Mouse (Mus musculus) heart, adult 2 months (tissue): Measurements from ENCODE around the gene Klhl8. TPM values are rescaled to one million over a fixed set of nuclear protein-coding genes. Genes with fewer than 3 reads are reported as not detected.

Experiments
- DNase-seq, 2 experiments: peaks; one replicate each; pipeline ENCODE4 v3.0.0; 2021
- H3K27ac ChIP-seq: fragments of 200-600 bp; 2 replicates; pipeline ENCODE4 v1.8.1; 2022
- H3K27me3 ChIP-seq: fragments of 200-500 bp; 2 replicates; pipeline ENCODE4 v1.6.1; 2012; ENCODE audit warnings: mild to moderate bottlenecking, low read length, inconsistent platforms, mixed read lengths; ENCODE audit not compliant: control insufficient read depth, insufficient read depth
- H3K36me3 ChIP-seq: fragments of 200-500 bp; 2 replicates; pipeline ENCODE4 v1.6.1; 2012; ENCODE audit warnings: low read length, inconsistent platforms; ENCODE audit not compliant: control insufficient read depth, insufficient read depth
- H3K4me1 ChIP-seq: fragments of 200-500 bp; 2 replicates; pipeline ENCODE4 v1.6.1; 2011; ENCODE audit warnings: low read length; ENCODE audit not compliant: control insufficient read depth, insufficient read depth
- H3K4me3 ChIP-seq: fragments of 200-600 bp; 2 replicates; pipeline ENCODE4 v1.8.1; 2022
- H3K79me2 ChIP-seq: fragments of 200-500 bp; replicated peaks from 2 replicates; pipeline ENCODE4 v1.6.1; 2012; ENCODE audit warnings: mild to moderate bottlenecking, inconsistent platforms, low read length, moderate library complexity, mixed read lengths; ENCODE audit not compliant: control insufficient read depth, insufficient read depth
- H3K9ac ChIP-seq: fragments of 200-500 bp; 2 replicates; pipeline ENCODE4 v1.6.1; 2012; ENCODE audit warnings: low read depth, mild to moderate bottlenecking, control low read depth, inconsistent platforms, low read length, mixed read lengths
- CTCF ChIP-seq: fragments of 200-600 bp; IDR thresholded peaks from 2 replicates; pipeline ENCODE4 v1.8.1; 2022; ENCODE audit warnings: antibody characterized with exemption, mild to moderate bottlenecking, moderate library complexity
- EP300 ChIP-seq: fragments of 200-500 bp; IDR thresholded peaks from 2 replicates; pipeline ENCODE4 v1.6.1; 2011; ENCODE audit warnings: low read depth, low read length, control low read depth; ENCODE audit not compliant: insufficient read depth
- POLR2A ChIP-seq: fragments of 200-500 bp; IDR thresholded peaks from 2 replicates; pipeline ENCODE4 v1.6.1; 2011; ENCODE audit warnings: mild to moderate bottlenecking, low read depth, low read length, control low read depth; ENCODE audit not compliant: insufficient read depth
- WGBS: fragments of 180-500 bp; shearing (Covaris S2); methylation state at CpG from one replicate; pipeline ENCODE4 v1.1.7; 2018; 5-methylcytosine and 5-hydroxymethylcytosine counted together
- intact Hi-C: fragments of 180-260 bp; cut with DNase I; formaldehyde crosslinking; loops from one replicate; pipeline ENCODE4 v1.15.1; 2025
- polyA plus RNA-seq: library from polyadenylated mRNA; depleted of rRNA; stranded (reverse); fragments of >200 nt; gene quantifications from 2 replicates; pipeline ENCODE4 v1.2.3, GENCODE M21; 2012
- total RNA-seq, 2 experiments: library from RNA; stranded (reverse); gene quantifications; 2 replicates each; pipeline ENCODE4 v1.2.3; 2021

The Klhl8 gene
- total and polyA plus RNA-seq, 3 experiments: 7.7 to 12.1 (median 11.0) TPM

GRCm38 (mm10) chr5:103818602-103819001 is 92.5 kb downstream of the Klhl8 start:
- TF ChIP-seq EP300: no peak
- TF ChIP-seq POLR2A: no peak
- TF ChIP-seq CTCF: no peak
- Histone ChIP-seq H3K27ac (no peak overlapping the region), H3K9ac (no peak overlapping the region), H3K4me1 (peaks cover 13% of the 10 kb centered on the region), H3K27me3 (no peaks in the 10 kb centered on the region), H3K79me2 (peaks cover 2% of the 10 kb centered on the region; the same call in 1 of the 2 replicates), H3K36me3 (peaks cover 10% of the 10 kb centered on the region), H3K4me3 (no peak overlapping the region)
- 93% methylated on average over 9 of the region's 9 CpGs for WGBS
- intact Hi-C loops: no loop called here
- DNase-seq: no peak

- DNase-seq: peak; percentile 81 to 82
- Histone ChIP-seq H3K79me2 (peaks cover 3% of the 10 kb centered on the region; the same call in 1 of the 2 replicates), H3K4me1 (peaks cover 15% of the 10 kb centered on the region), H3K27ac (no peak overlapping the region), H3K4me3 (no peak overlapping the region), H3K27me3 (no peaks in the 10 kb centered on the region), H3K9ac (no peak overlapping the region), H3K36me3 (peaks cover 10% of the 10 kb centered on the region)
- WGBS: 17% methylated on average over 1 of the region's 1 CpGs
- TF ChIP-seq CTCF (peak; percentile 97), EP300 (peak; percentile 95), POLR2A (no peak)
- intact Hi-C loops: loop anchor here (1.0 to 2.0 kb wide), 3 partner anchors 29 to 137 kb away; no protein-coding TSS in a partner anchor
Observed at GRCm38 (mm10) chr5:103817754-103818153, 93.3 kb downstream of the Klhl8 start.

- H3K4me3 ChIP-seq: no peak overlapping the region
- intact Hi-C loops: loop anchor here (1.0 to 2.0 kb wide), 3 partner anchors 28 to 136 kb away; no protein-coding TSS in a partner anchor
- no peak overlapping the region for H3K27ac ChIP-seq
- H3K4me1 ChIP-seq: peaks cover 15% of the 10 kb centered on the region
- WGBS: 96% methylated on average over 3 of the region's 3 CpGs
- peaks cover 3% of the 10 kb centered on the region; the same call in 1 of the 2 replicates for H3K79me2 ChIP-seq
- peaks cover 10% of the 10 kb centered on the region for H3K36me3 ChIP-seq
- no peaks in the 10 kb centered on the region for H3K27me3 ChIP-seq
- TF ChIP-seq CTCF (no peak), EP300 (no peak), POLR2A (no peak)
- DNase-seq: no peak
- H3K9ac ChIP-seq: no peak overlapping the region
Observed at GRCm38 (mm10) chr5:103816718-103817117, 94.3 kb downstream of the Klhl8 start.

- Histone ChIP-seq H3K9ac (no peak overlapping the region), H3K27me3 (no peaks in the 10 kb centered on the region), H3K4me1 (peaks cover 14% of the 10 kb centered on the region), H3K36me3 (peaks cover 8% of the 10 kb centered on the region; the same call in 1 of the 2 replicates), H3K4me3 (no peak overlapping the region), H3K79me2 (peaks cover 3% of the 10 kb centered on the region; the same call in 1 of the 2 replicates), H3K27ac (peak overlapping the region; percentile 54; the same call in 1 of the 2 replicates)
- WGBS: 49% methylated on average over 4 of the region's 4 CpGs
- DNase-seq: no peak
- no peak for TF ChIP-seq EP300
- TF ChIP-seq POLR2A: no peak
- no peak for TF ChIP-seq CTCF
- intact Hi-C loops: no loop called here
Observed at GRCm38 (mm10) chr5:103815249-103815617, 95.8 kb downstream of the Klhl8 start.

GRCm38 (mm10) chr5:103814551-103815248 is 96.4 kb downstream of the Klhl8 start:
- TF ChIP-seq CTCF (peak; percentile 42), POLR2A (no peak), EP300 (0 out of 2 replicates have a peak, but pooled peaks have one; percentile 29)
- intact Hi-C loops: no loop called here

More at GRCm38 (mm10) chr5:103814551-103815248, 96.4 kb downstream of the Klhl8 start:
- no peak overlapping the region for H3K4me3 ChIP-seq
- WGBS: 31% methylated on average over 16 of the region's 16 CpGs
- H3K36me3 ChIP-seq: peaks cover 8% of the 10 kb centered on the region; the same call in 1 of the 2 replicates
- peak overlapping the region; percentile 15; the same call in 1 of the 2 replicates for H3K9ac ChIP-seq
- H3K27me3 ChIP-seq: no peaks in the 10 kb centered on the region
- peak overlapping the region; percentile 54 for H3K27ac ChIP-seq
- peaks cover 13% of the 10 kb centered on the region for H3K4me1 ChIP-seq
- peak in 1 of 2 experiments; percentile 48 for DNase-seq
- peaks cover 3% of the 10 kb centered on the region; the same call in 1 of the 2 replicates for H3K79me2 ChIP-seq
